Mouse (Mus musculus) urinary bladder, postnatal 0 days (tissue): Measurements from ENCODE around the gene Ptpn4. TPM values are rescaled to one million over a fixed set of nuclear protein-coding genes. Genes with fewer than 3 reads are reported as not detected.

Source experiments
- polyA plus RNA-seq: library from polyadenylated mRNA; unstranded; fragments of >200 nt; fragmentation: Nextera tagmentation; extraction: Ambion mirVana; gene quantifications from 2 replicates; pipeline ENCODE4 v1.2.1, GENCODE M21; 2015

Gene Ptpn4
- polyA plus RNA-seq, result 2.0 and 2.2 TPM in 2 replicates

GRCm38 (mm10) chr1:119837035-119837751 lies at the start of gene Ptpn4:
TSS of gene Ptpn4 (minus strand) at chr1:119837613.

GRCm38 (mm10) chr1:119648205-119649111 lies 189.0 kb downstream of the Ptpn4 start, which contains the start of gene Epb41l5:
TSS of gene Epb41l5 (minus strand) at chr1:119649000.

Other genes with a start within 250 kb of the Ptpn4 start
- 9.5 and 10.6 TPM in 2 replicates for gene Epb41l5, start 188.6 kb downstream of the Ptpn4 start, polyA plus RNA-seq
- gene Tmem177, start 75.6 kb upstream of the Ptpn4 start, polyA plus RNA-seq, result 2.4 and 2.8 TPM in 2 replicates
- not detected in 2 replicates for gene Cfap221, start 159.6 kb upstream of the Ptpn4 start, polyA plus RNA-seq
- gene Sctr, start 169.3 kb upstream of the Ptpn4 start, polyA plus RNA-seq, result 0.07 TPM in 1 of 2 replicates, not detected in the other
- gene Tmem37, start 236.5 kb upstream of the Ptpn4 start, polyA plus RNA-seq, result 8.6 and 21.5 TPM in 2 replicates